Mouse (Mus musculus) MEL (cell line): ENCODE measurements around the gene Ifitm6. TPM values are rescaled to one million over a fixed set of nuclear protein-coding genes. Genes with fewer than 3 reads are reported as not detected.

Source experiments
- DNase-seq: peaks from one replicate; pipeline ENCODE4 v3.0.0; 2011; ENCODE audit warnings: low read depth, low spot score
- H3K27ac ChIP-seq: 2 replicates; pipeline ENCODE4 v1.5.1; 2012; ENCODE audit warnings: low read depth, mild to moderate bottlenecking, control low read depth, low read length, moderate library complexity; ENCODE audit not compliant: control insufficient read depth
- H3K27me3 ChIP-seq, 2 experiments: fragments of 150-350 bp in 1 of 2; sonication (generic) in 1 of 2; 2 replicates each; pipeline ENCODE4 v1.6.1; 2012; ENCODE audit warnings: low read length in 2 of 2, mild to moderate bottlenecking in 2 of 2, improper control_type of control experiment in 1 of 2, moderate library complexity in 1 of 2; ENCODE audit not compliant: insufficient read depth in 2 of 2, control insufficient read depth in 1 of 2
- H3K36me3 ChIP-seq, 2 experiments: 2 replicates each; pipeline ENCODE4 v1.6.1; 2012 to 2014; ENCODE audit warnings: low read length in 2 of 2, improper control_type of control experiment in 1 of 2, inconsistent platforms in 1 of 2, mild to moderate bottlenecking in 1 of 2; ENCODE audit not compliant: insufficient read depth in 2 of 2, control insufficient read depth in 1 of 2
- H3K4me1 ChIP-seq, 2 experiments: fragments of 150-350 bp in 1 of 2; sonication (generic) in 1 of 2; 2 replicates each; pipeline ENCODE4 v1.6.1; 2012; ENCODE audit warnings: low read length in 2 of 2, improper control_type of control experiment in 1 of 2, mild to moderate bottlenecking in 1 of 2; ENCODE audit not compliant: insufficient read depth in 2 of 2, control insufficient read depth in 1 of 2
- H3K4me3 ChIP-seq, 2 experiments: fragments of 150-350 bp in 1 of 2; sonication (generic) in 1 of 2; 2 replicates each; pipeline ENCODE4 v1.5.1; 2012; ENCODE audit warnings: low read depth in 2 of 2, low read length in 2 of 2, mild to moderate bottlenecking in 2 of 2, moderate library complexity in 2 of 2, control low read depth in 1 of 2, improper control_type of control experiment in 1 of 2; ENCODE audit not compliant: control insufficient read depth in 1 of 2, insufficient read depth in 1 of 2
- H3K79me2 ChIP-seq: 2 replicates; pipeline ENCODE4 v1.6.1; 2012; ENCODE audit warnings: mild to moderate bottlenecking, low read length, moderate library complexity; ENCODE audit not compliant: control insufficient read depth, poor library complexity, insufficient read depth
- H3K9ac ChIP-seq: 2 replicates; pipeline ENCODE4 v1.6.1; 2012; ENCODE audit warnings: low read depth, mild to moderate bottlenecking, control low read depth, low read length, moderate library complexity; ENCODE audit not compliant: control insufficient read depth, poor library complexity, severe bottlenecking
- H3K9me3 ChIP-seq: fragments of 150-350 bp; sonication (generic); replicated peaks from 2 replicates; pipeline ENCODE4 v1.6.1; 2012; ENCODE audit warnings: mild to moderate bottlenecking, low read length, improper control_type of control experiment, moderate library complexity; ENCODE audit not compliant: insufficient read depth
- ELF1 ChIP-seq: IDR thresholded peaks from 2 replicates; pipeline ENCODE4 v1.6.1; 2014; ENCODE audit warnings: low read depth, mild to moderate bottlenecking, inconsistent platforms, low read length, improper control_type of control experiment, moderate library complexity
- EP300 ChIP-seq, 2 experiments: IDR thresholded peaks; 2 replicates each; pipeline ENCODE4 v1.6.1; 2011; ENCODE audit warnings: improper control_type of control experiment in 2 of 2, low read length in 2 of 2, low read depth in 1 of 2, mild to moderate bottlenecking in 1 of 2
- ETS1 ChIP-seq: IDR thresholded peaks from 2 replicates; pipeline ENCODE4 v1.6.1; 2012; ENCODE audit warnings: low read depth, mild to moderate bottlenecking, inconsistent platforms, low read length, improper control_type of control experiment, moderate library complexity
- GABPA ChIP-seq: IDR thresholded peaks from 2 replicates; pipeline ENCODE4 v1.6.1; 2012; ENCODE audit warnings: low read depth, mild to moderate bottlenecking, inconsistent platforms, low read length, improper control_type of control experiment, moderate library complexity
- GATA1 ChIP-seq: IDR thresholded peaks from 2 replicates; pipeline ENCODE4 v1.6.1; 2011; ENCODE audit warnings: low read depth, low read length, improper control_type of control experiment
- MEF2A ChIP-seq: IDR thresholded peaks from 2 replicates; pipeline ENCODE4 v1.6.1; 2014; ENCODE audit warnings: low read depth, mild to moderate bottlenecking, inconsistent platforms, low read length, improper control_type of control experiment; ENCODE audit not compliant: poor library complexity, insufficient replicate concordance, severe bottlenecking; ENCODE audit errors: extremely low read depth
- MXI1 ChIP-seq: IDR thresholded peaks from 2 replicates; pipeline ENCODE4 v1.6.1; 2011; ENCODE audit warnings: mild to moderate bottlenecking, low read depth, low read length, improper control_type of control experiment
- NELFE ChIP-seq: IDR thresholded peaks from 2 replicates; pipeline ENCODE4 v1.6.1; 2011; ENCODE audit warnings: low read depth, low read length, improper control_type of control experiment
- POLR2A ChIP-seq, 2 experiments: IDR thresholded peaks; 2 replicates each; pipeline ENCODE4 v1.6.1; 2011 to 2012; ENCODE audit warnings: low read length in 2 of 2, mild to moderate bottlenecking in 2 of 2, control low read depth in 1 of 2, improper control_type of control experiment in 1 of 2, low read depth in 1 of 2, moderate library complexity in 1 of 2; ENCODE audit not compliant: control insufficient read depth in 1 of 2, insufficient read depth in 1 of 2, poor library complexity in 1 of 2
- POLR2AphosphoS2 ChIP-seq: IDR thresholded peaks from 2 replicates; pipeline ENCODE4 v1.6.1; 2011; ENCODE audit warnings: low read length, improper control_type of control experiment
- POLR2AphosphoS5 ChIP-seq: IDR thresholded peaks from 2 replicates; pipeline ENCODE4 v1.6.1; 2012; ENCODE audit warnings: low read depth, borderline replicate concordance, mild to moderate bottlenecking, inconsistent platforms, low read length, moderate library complexity, mixed read lengths
- TAL1 ChIP-seq: IDR thresholded peaks from 2 replicates; pipeline ENCODE4 v1.6.1; 2012; ENCODE audit warnings: mild to moderate bottlenecking, inconsistent platforms, low read length, moderate library complexity, mixed read lengths
- TCF12 ChIP-seq: IDR thresholded peaks from 2 replicates; pipeline ENCODE4 v1.6.1; 2014; ENCODE audit warnings: low read depth, mild to moderate bottlenecking, inconsistent platforms, low read length, improper control_type of control experiment, moderate library complexity
- ZC3H11A ChIP-seq: IDR thresholded peaks from 2 replicates; pipeline ENCODE4 v1.6.1; 2012; ENCODE audit warnings: low read depth, mild to moderate bottlenecking, inconsistent platforms, low read length, improper control_type of control experiment
- ZKSCAN1 ChIP-seq: IDR thresholded peaks from 2 replicates; pipeline ENCODE4 v1.6.1; 2012; ENCODE audit warnings: low read depth, mild to moderate bottlenecking, inconsistent platforms, low read length, improper control_type of control experiment, moderate library complexity
- ZMIZ1 ChIP-seq: IDR thresholded peaks from 2 replicates; pipeline ENCODE4 v1.6.1; 2012; ENCODE audit warnings: low read depth, mild to moderate bottlenecking, inconsistent platforms, low read length, improper control_type of control experiment, moderate library complexity
- polyA plus RNA-seq, 2 experiments: library from polyadenylated mRNA; stranded (reverse) in 1 of 2; unstranded in 1 of 2; fragments of >175 nt in 1 of 2; fragments of >200 nt in 1 of 2; gene quantifications; 2 replicates each; pipeline versions ENCODE4 v1.2.1 to v1.2.4; 2012; ENCODE audit warnings: low replicate concordance in 2 of 2, low read depth in 1 of 2; ENCODE audit not compliant: insufficient read length in 2 of 2, insufficient read depth in 1 of 2, missing spikeins in 1 of 2
- total RNA-seq: library from RNA; depleted of rRNA; stranded (reverse); fragments of 300-350 nt; gene quantifications from 2 replicates; pipeline ENCODE4 v1.2.3, GENCODE M21; 2012

Gene Ifitm6
- total and polyA plus RNA-seq, 3 experiments = not detected

- H3K4me3 ChIP-seq = no peak overlapping the region
- H3K36me3 ChIP-seq = peaks cover 0 to 15% of the 10 kb centered on the region in 2 experiments; a peak in 2 of 4 replicates
- H3K79me2 ChIP-seq = no peaks in the 10 kb centered on the region
- no peak overlapping the region for H3K9ac ChIP-seq
- H3K27ac ChIP-seq = no peak overlapping the region
- DNase-seq = peak; percentile 40
- TF ChIP-seq EP300 (IDR thresholded peaks at IDR 0.05; ENCODE audit: low read depth in 1 of 2, low read length in 2 of 2) (peak in 1 of 2 experiments; percentile 50; a peak in 1 of 4 replicates), TAL1 (peak; percentile 60), GATA1 (0 out of 2 replicates have a peak, but pooled peaks have one; percentile 21), MXI1 (no peak), POLR2AphosphoS5 (no peak), ETS1 (0 out of 2 replicates have a peak, but pooled peaks have one; percentile 15), NELFE (no peak), ZMIZ1 (no peak), ELF1 (peak; percentile 45; the same call in 1 of the 2 replicates), TCF12 (peak; percentile 82)
- H3K9me3 ChIP-seq = no peaks in the 10 kb centered on the region
- peaks cover 8 to 27% of the 10 kb centered on the region in 2 experiments for H3K4me1 ChIP-seq
- no peaks in the 10 kb centered on the region for H3K27me3 ChIP-seq
Measured at GRCm38 (mm10) chr7:141042539-141042938, 24.8 kb upstream of the Ifitm6 start.

DNA sequence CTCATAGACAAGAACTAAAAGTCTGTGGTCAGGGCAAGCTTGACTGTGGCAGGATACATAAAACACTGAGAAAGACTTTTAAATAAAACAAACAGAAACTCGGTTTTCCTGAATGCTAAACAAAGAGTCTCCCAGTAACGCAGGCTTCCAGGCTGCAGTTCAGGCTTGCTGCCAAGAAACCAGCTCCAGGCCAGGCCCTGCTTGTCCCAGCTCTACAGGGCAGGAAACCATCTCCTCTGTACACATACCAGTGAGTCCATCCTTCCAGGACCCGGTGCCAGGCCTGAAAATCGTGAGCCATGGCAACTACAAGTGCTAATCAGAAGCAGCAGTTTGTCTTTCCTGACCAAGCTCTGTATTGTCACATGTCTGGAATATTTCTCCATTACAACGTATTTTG, 23.9 kb upstream of the Ifitm6 start:
- H3K4me3 ChIP-seq = no peak overlapping the region
- no peak for DNase-seq
- H3K27me3 ChIP-seq = no peaks in the 10 kb centered on the region
- TF ChIP-seq ZKSCAN1 (no peak), POLR2A (IDR thresholded peaks at IDR 0.05; ENCODE audit: control insufficient read depth in 1 of 2, insufficient read depth in 1 of 2, low read depth in 1 of 2, low read length in 2 of 2, poor library complexity in 1 of 2) (no peak), POLR2AphosphoS2 (no peak), TAL1 (no peak), ETS1 (no peak), GABPA (no peak), ZC3H11A (no peak), MEF2A (no peak)
- no peak overlapping the region for H3K9ac ChIP-seq
- no peaks in the 10 kb centered on the region for H3K9me3 ChIP-seq
- peaks cover 0 to 15% of the 10 kb centered on the region in 2 experiments; a peak in 2 of 4 replicates for H3K36me3 ChIP-seq
- H3K4me1 ChIP-seq = peaks cover 8 to 24% of the 10 kb centered on the region in 2 experiments
- no peak overlapping the region for H3K27ac ChIP-seq
- H3K79me2 ChIP-seq = no peaks in the 10 kb centered on the region
